Mouse (Mus musculus): ENCODE data around the gene Spsb1.
A peak's percentile ranks its signal among the peaks of the same experiment; 100 is the strongest.

Gene Spsb1

GRCm38 (mm10) chr4:149954893-149955439, at the start of gene Spsb1:
TSS of gene Spsb1 (minus strand) at chr4:149955043.
- peak; percentile 98 to 99 for DNase-seq

- no peak for DNase-seq
Observed at GRCm38 (mm10) chr4:150003641-150004040, 48.8 kb upstream of the Spsb1 start.

GRCm38 (mm10) chr4:150003021-150003580, 48.3 kb upstream of the Spsb1 start:
- peak; percentile 74 to 89 for DNase-seq

GRCm38 (mm10) chr4:150002021-150002528, 47.2 kb upstream of the Spsb1 start:
- peak; percentile 76 to 90 for DNase-seq

GRCm38 (mm10) chr4:150001221-150001860, 46.5 kb upstream of the Spsb1 start:
- peak in 1 of 2 experiments; percentile 57 for DNase-seq

GRCm38 (mm10) chr4:149999931-150000555, 45.2 kb upstream of the Spsb1 start:
- peak; percentile 41 to 44 for DNase-seq

GRCm38 (mm10) chr4:149999510-149999900, 44.7 kb upstream of the Spsb1 start:
- peak; percentile 69 to 87 for DNase-seq

- peak; percentile 70 to 87 for DNase-seq
Observed at GRCm38 (mm10) chr4:149998786-149999509, 44.1 kb upstream of the Spsb1 start.

GRCm38 (mm10) chr4:149997999-149998398, 43.2 kb upstream of the Spsb1 start:
- DNase-seq, result no peak

GRCm38 (mm10) chr4:149996440-149996839, 41.6 kb upstream of the Spsb1 start:
- DNase-seq, result peak in 1 of 2 experiments; percentile 53

GRCm38 (mm10) chr4:149995911-149996310, 41.1 kb upstream of the Spsb1 start:
- DNase-seq, result peak in 1 of 2 experiments; percentile 30

- DNase-seq, result no peak
Observed at GRCm38 (mm10) chr4:149994218-149994617, 39.4 kb upstream of the Spsb1 start.

- no peak for DNase-seq
Observed at GRCm38 (mm10) chr4:149992670-149993032, 37.8 kb upstream of the Spsb1 start.

GRCm38 (mm10) chr4:149991755-149992669, 37.2 kb upstream of the Spsb1 start:
- DNase-seq, result no peak

- peak; percentile 72 to 90 for DNase-seq
Observed at GRCm38 (mm10) chr4:149990954-149991633, 36.3 kb upstream of the Spsb1 start.

- DNase-seq, result peak in 1 of 2 experiments; percentile 74
Observed at GRCm38 (mm10) chr4:149990212-149990953, 35.5 kb upstream of the Spsb1 start.

GRCm38 (mm10) chr4:149988931-149989556, 34.2 kb upstream of the Spsb1 start:
- peak; percentile 96 to 97 for DNase-seq

- DNase-seq, result no peak
Observed at GRCm38 (mm10) chr4:149988301-149988700, 33.5 kb upstream of the Spsb1 start.

GRCm38 (mm10) chr4:149986671-149987417, 32.0 kb upstream of the Spsb1 start:
- DNase-seq, result no peak
